Mouse (Mus musculus): Measurements from ENCODE around the gene Cnn3. TPM values are rescaled to one million over a fixed set of nuclear protein-coding genes. Genes with fewer than 3 reads are reported as not detected.

Cnn3 gene
- polyA plus RNA-seq, 1 experiment from 2014 or later = 0.22 TPM

DNA sequence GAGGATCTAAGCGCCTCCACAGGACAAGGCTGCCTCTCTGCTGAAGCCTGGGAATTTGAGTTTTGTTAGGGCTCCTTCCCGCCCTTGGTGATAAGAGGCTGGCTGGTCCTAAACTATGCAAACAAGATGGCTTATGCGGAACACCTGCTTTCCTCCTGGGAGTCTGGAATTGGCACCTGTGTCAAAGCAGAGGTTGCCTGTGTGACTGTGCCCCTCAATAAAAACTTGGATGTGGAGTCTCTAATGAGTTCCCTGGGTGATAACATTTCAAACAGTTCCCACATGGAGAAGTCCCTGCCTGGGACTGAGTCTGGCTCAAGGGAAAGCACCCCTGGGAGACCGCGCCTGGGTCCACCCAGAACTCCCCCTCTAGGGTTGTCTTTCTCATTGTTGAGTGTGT lies 21.2 kb upstream of the Cnn3 start:
- H3K36me3 ChIP-seq (ENCODE audit: inconsistent target) = no peaks in the 10 kb centered on the region
- no peaks in the 10 kb centered on the region for H3K79me2 ChIP-seq (ENCODE audit: inconsistent target)
- H3K27ac ChIP-seq = no peak overlapping the region
- no peak overlapping the region for H3K4me3 ChIP-seq (ENCODE audit: inconsistent target)
- 95% methylated on average over 5 of the region's 5 CpGs for WGBS (ENCODE audit: missing documents)

DNA sequence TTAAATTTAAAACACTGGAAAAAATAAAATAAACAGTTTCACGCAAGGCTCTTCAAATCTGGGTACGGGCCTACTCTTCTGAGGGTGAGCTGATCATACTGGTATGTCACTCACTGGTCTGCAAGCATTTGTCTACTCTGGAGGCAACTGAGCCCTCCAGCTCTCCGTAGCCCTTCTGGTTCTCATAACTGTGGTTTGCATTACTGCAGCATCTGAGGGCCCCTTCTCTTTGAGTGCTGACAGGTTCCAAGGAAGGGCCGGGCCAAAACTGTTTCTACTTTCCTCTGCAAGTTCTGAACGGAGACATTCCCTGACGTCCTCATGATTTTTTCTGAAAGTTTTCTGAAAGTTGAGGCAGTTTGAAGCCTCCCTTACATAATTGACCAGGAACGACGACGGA lies 18.9 kb upstream of the Cnn3 start:
- Histone ChIP-seq H3K4me3 (ENCODE audit: inconsistent target) (no peak overlapping the region), H3K36me3 (ENCODE audit: inconsistent target) (no peaks in the 10 kb centered on the region), H3K27ac (no peak overlapping the region), H3K79me2 (ENCODE audit: inconsistent target) (no peaks in the 10 kb centered on the region)
- 92% methylated on average over 9 of the region's 9 CpGs for WGBS (ENCODE audit: missing documents)

DNA sequence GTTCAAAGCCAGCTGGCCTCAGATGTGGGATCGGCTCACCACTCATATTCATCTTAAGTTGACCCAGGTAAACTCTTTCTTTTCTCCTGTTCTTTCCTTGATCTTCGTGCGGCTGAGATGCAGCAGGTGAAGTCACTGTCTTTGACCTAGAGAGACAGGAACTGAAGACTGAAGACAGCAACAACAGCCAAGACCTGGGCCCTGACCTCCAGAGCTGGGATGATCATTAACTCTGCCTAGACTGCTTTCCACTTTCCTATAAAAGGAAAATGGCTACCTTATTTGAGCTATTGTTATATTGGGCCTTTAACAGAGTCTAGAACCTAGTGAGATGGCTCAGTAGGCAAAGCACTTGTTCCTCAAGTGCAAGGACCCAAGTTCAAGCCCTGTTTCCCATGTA lies 17.9 kb upstream of the Cnn3 start:
- Histone ChIP-seq H3K79me2 (ENCODE audit: inconsistent target) (no peaks in the 10 kb centered on the region), H3K4me3 (ENCODE audit: inconsistent target) (no peak overlapping the region), H3K27ac (no peak overlapping the region), H3K36me3 (ENCODE audit: inconsistent target) (no peaks in the 10 kb centered on the region)
- WGBS (ENCODE audit: missing documents) = 98% methylated on average over 3 of the region's 3 CpGs

DNA sequence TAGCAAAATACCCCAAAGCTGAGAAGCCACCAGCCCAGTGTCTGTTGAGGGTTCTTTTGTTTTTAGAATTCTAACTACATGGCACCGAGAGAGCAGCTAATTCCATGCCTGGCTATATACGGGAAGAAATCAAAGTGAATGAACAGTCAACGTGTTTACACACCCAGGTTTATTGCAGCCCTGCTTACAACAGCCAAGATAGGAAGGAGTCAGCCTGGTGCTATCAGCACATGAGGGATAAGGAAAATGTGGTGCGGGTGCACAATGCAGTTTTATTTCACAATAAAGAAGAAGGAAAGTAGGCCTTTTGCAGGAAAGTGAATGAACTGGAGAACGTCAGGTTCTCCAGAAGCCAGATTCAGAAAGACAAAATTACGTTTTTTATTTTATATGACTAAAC lies 14.8 kb upstream of the Cnn3 start:
- H3K79me2 ChIP-seq (ENCODE audit: inconsistent target) = no peaks in the 10 kb centered on the region
- 97% methylated on average over 6 of the region's 6 CpGs for WGBS (ENCODE audit: missing documents)
- no peaks in the 10 kb centered on the region for H3K36me3 ChIP-seq (ENCODE audit: inconsistent target)
- no peak overlapping the region for H3K4me3 ChIP-seq (ENCODE audit: inconsistent target)
- no peak overlapping the region for H3K27ac ChIP-seq

DNA sequence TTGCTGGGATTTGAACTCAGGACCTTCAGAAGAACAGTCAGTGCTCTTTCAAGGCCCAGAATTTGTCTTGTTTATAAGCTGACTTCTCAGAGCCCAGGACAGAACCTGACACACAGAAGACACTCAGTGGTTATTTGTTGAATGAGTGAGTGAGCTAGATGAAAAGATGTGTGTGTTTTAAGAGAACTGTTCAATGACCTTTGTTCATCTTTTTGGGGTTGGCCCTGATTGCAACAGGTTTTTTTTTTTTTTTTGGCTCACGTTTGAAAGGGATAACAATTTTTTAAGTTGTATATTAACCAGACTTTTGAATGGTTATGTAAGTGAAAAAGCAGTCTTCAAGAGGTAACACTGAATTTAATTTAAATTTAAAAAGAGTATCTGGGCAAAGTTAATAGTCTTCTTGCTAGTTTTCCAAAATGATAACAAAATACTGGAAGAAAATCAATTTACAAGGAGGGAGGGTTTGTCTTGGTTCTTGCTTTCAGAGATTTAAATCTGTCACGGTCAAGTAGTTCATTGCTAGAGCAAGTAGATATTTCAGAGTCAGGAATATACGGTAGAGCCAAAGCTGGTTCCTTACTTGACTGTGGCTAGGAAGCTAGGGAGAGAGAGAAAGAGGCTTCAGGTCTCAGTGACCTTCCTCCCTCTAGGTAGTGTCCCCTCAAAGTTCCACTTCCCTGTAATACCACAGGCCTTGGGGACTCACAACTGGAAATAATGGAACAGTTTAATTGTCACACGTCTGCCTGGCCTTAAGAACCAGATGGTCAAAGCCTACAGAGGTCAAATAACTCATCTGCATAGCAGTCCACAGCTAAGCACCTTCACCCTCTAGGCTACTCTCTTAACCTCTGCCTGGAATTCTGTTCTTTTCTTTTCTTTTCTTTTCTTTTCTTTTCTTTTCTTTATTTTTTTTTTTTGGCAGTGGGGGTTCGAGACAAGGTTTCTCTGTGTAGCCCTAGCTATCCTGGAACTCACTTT lies 9.8 kb upstream of the Cnn3 start:
- Histone ChIP-seq H3K36me3 (ENCODE audit: inconsistent target) (no peaks in the 10 kb centered on the region), H3K27ac (no peak overlapping the region), H3K79me2 (ENCODE audit: inconsistent target) (no peaks in the 10 kb centered on the region), H3K4me3 (ENCODE audit: inconsistent target) (no peak overlapping the region)
- WGBS (ENCODE audit: missing documents) = 77% methylated on average over 5 of the region's 5 CpGs

DNA sequence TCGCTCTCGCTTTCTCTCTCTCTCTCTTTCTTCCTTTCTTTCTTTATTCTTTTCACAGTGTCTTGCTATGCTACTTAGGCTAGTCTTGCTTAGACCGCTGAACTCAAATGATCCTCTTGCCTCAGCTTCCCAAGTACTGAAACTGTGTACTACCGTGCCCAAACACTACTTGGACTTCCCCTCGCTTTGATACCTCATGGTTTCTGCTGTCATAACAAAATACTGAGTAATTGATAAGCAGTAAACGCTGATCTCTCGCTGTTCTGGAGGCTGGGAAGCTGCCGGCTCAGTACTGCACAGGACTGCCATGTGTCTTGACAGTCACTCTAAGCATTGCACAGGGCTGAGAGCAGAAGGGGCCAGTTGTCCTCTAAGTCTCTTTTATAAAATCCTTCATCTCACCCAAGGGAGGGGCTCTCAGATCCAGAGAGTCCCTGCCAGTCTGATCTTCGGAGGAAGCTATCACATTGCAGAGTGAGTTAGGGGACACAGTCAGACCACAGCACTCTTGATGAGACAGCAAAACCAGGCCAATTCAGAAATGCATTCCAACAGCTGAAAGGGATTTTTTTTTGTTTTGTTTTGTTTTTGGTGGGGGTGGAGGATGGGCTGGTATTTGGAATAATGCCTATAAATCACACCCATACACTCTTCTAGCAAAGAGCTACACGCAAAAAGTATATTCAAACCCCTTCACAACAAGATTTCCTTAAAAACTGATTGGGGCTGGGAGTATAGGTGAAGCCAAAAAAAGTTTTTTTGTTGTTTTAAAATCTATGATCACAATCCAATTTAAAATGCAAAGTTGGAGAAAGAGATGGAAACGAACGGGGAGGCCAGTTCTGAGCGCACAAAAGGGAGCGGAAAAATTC lies 8.7 kb upstream of the Cnn3 start:
- WGBS (ENCODE audit: missing documents) = 88% methylated on average over 13 of the region's 14 CpGs
- H3K27ac ChIP-seq = no peak overlapping the region

DNA sequence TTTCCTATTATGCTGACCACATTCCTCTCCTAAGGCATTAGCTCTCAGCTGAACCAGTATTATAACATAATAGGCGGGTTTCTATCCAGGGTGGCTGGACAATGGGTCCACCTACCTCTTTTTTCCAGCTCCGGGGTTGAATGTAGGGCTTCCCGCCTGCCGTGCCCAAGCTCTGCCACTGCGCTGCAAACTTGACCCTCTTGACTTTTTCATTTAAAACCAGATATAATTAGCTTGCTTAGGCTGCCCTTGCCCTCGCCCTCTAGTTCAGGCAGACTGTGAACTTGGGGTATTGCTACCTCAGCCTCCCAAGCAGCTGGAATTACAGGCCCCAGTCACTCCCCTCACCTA lies 8.1 kb upstream of the Cnn3 start:
- Histone ChIP-seq H3K79me2 (ENCODE audit: inconsistent target) (no peaks in the 10 kb centered on the region), H3K36me3 (ENCODE audit: inconsistent target) (no peaks in the 10 kb centered on the region), H3K27ac (no peak overlapping the region), H3K4me3 (ENCODE audit: inconsistent target) (no peak overlapping the region)
- 96% methylated on average over 6 of the region's 6 CpGs for WGBS (ENCODE audit: missing documents)

More for the DNA sequence above, 8.7 kb upstream of the Cnn3 start:
- no peaks in the 10 kb centered on the region for H3K36me3 ChIP-seq (ENCODE audit: inconsistent target)
- H3K4me3 ChIP-seq (ENCODE audit: inconsistent target) = no peak overlapping the region
- no peaks in the 10 kb centered on the region for H3K79me2 ChIP-seq (ENCODE audit: inconsistent target)

DNA sequence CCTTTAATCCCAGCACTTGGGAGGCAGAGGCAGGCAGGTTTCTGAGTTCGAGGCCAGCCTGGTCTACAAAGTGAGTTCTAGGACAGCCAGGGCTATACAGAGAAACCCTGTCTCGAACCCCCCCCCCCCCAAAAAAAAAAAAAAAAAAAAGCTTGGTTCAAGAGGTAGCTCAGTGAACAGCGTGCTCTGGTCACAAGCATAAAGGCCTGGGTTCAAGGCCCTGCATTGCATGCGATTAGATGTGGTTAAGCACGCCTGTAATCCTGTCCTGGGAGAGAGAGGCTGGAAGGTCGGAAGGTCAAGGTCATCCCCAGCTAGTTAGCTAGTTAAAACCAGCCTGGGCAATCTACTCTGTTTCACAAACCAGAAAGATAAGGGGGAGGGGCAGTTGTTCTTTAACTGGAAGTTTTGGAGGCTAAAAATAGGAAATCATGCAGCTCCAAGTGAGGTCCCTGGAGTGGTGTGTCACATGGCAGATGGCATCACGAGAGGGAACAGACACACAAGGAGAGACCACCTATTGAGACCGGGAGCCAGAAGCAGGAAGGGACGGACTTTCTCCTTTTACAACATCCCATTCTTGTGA lies 7.4 kb upstream of the Cnn3 start:
- no peak overlapping the region for H3K4me3 ChIP-seq (ENCODE audit: inconsistent target)
- H3K36me3 ChIP-seq (ENCODE audit: inconsistent target) = no peaks in the 10 kb centered on the region
- H3K27ac ChIP-seq = no peak overlapping the region
- WGBS (ENCODE audit: missing documents) = 91% methylated on average over 7 of the region's 9 CpGs
- no peaks in the 10 kb centered on the region for H3K79me2 ChIP-seq (ENCODE audit: inconsistent target)

DNA sequence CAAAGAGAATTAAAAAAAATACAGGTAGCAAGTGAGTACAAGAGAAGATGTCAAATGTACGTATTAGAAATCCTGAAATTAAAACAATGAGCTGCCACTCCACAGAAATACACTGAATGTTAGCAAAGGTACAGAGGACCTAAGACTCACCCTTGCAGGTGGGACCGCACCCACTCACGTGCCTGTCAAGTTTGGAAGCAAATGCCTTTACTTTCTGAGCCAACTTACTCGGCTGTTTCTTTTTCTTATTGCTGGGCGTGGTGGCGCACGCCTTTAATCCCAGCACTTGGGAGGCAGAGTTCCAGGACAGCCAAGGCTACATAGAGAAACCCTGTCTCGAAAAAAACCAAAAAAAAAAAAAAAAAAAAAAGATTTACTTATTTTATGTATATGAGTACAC lies 3.9 kb upstream of the Cnn3 start:
- Histone ChIP-seq H3K4me3 (ENCODE audit: inconsistent target) (no peak overlapping the region), H3K36me3 (ENCODE audit: inconsistent target) (no peaks in the 10 kb centered on the region), H3K79me2 (ENCODE audit: inconsistent target) (no peaks in the 10 kb centered on the region), H3K27ac (no peak overlapping the region)
- WGBS (ENCODE audit: missing documents) = 93% methylated on average over 7 of the region's 8 CpGs

DNA sequence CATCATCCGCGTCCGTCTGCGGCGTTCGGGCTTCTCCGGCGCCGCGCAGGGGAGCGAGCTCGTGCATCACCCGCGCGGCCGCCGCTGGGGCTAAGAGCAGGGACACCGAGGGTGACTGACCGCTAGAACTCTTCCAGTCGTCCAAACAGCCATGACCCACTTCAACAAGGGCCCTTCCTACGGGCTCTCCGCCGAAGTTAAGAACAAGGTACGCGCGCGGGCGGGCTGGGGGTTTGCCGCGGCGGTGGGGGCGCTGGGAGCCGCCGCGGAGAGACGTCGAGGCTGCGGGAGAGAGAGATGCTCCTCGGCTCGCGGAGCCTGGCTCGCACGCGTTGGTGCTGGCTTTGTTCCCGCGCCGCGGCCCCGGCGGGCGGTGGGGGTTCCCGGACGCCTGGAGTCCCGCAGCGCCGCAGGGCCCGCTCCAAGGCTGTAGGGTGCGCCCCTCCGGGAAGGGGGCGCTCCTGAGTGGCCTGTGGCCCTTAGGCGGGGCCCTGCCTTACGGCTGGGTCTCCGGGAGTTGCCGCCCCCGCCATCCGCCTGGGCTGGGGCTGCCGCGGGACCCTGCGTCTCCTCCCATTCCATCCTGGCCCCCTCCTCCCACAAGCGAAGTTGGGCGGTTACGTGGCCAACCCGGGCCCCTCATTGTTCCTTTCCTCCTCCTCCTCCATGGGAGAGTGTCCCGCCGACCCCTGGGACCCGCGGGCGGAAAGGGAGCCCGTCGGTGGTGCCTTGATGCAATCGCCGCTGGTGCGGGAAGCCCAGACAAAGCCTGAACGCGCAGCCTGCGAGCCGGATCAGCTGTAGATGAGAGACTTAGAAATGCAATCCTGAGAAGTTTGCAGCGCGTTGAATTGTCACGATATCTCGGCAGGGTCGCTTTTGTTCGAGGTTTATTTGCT lies 573 bp downstream of the Cnn3 start:
- no peak overlapping the region for H3K27ac ChIP-seq

DNA sequence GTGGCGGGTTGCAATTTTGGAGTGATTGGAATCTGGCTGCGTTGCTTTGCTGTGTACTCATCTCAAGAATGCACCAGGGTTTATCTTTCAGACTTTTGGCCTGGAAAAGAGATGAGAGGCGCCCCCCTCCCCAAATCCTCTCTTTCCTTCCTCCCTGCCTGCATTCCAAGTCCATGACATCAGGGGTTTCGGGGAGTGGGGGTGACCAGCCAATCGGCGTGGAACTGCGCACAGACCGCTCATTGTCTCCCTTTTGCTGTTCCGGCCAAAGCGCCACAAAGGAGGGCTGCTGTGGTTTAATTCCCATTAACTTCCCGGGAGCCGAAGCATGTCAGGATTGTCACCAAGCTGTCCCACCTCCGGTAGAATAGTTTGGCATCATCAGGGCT lies 1.2 kb downstream of the Cnn3 start:
- Histone ChIP-seq H3K36me3 (ENCODE audit: inconsistent target) (no peaks in the 10 kb centered on the region), H3K79me2 (ENCODE audit: inconsistent target) (no peaks in the 10 kb centered on the region), H3K4me3 (ENCODE audit: inconsistent target) (no peak overlapping the region), H3K27ac (no peak overlapping the region)
- 8% methylated on average over 13 of the region's 13 CpGs for WGBS (ENCODE audit: missing documents)

More for the DNA sequence above, 573 bp downstream of the Cnn3 start:
- H3K4me3 ChIP-seq (ENCODE audit: inconsistent target) = no peak overlapping the region
- WGBS (ENCODE audit: missing documents) = 3% methylated on average over 87 of the region's 93 CpGs
- H3K36me3 ChIP-seq (ENCODE audit: inconsistent target) = no peaks in the 10 kb centered on the region
- no peaks in the 10 kb centered on the region for H3K79me2 ChIP-seq (ENCODE audit: inconsistent target)

DNA sequence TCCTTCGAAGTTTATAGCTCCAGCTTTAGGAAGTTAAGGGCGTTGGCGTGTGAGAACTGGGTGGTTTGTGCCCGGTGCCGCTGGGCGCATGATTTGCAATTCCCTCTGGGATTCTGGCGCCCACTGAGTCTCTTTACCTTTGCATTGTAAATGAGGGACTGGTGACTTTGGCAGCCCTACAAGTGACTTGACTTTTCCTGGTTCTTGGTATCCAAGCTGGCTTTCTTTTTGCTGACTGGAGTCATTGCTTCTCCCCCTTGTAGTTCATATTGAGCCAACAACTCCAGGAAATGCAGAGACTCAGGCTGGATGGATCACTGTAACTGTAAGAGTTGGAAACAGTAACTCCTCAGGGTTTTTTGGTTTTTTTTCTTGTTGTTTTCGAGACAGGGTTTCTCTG lies 1.9 kb downstream of the Cnn3 start:
- H3K79me2 ChIP-seq (ENCODE audit: inconsistent target) = no peaks in the 10 kb centered on the region
- no peak overlapping the region for H3K4me3 ChIP-seq (ENCODE audit: inconsistent target)
- H3K27ac ChIP-seq = no peak overlapping the region
- H3K36me3 ChIP-seq (ENCODE audit: inconsistent target) = no peaks in the 10 kb centered on the region
- WGBS (ENCODE audit: missing documents) = 41% methylated on average over 8 of the region's 8 CpGs

DNA sequence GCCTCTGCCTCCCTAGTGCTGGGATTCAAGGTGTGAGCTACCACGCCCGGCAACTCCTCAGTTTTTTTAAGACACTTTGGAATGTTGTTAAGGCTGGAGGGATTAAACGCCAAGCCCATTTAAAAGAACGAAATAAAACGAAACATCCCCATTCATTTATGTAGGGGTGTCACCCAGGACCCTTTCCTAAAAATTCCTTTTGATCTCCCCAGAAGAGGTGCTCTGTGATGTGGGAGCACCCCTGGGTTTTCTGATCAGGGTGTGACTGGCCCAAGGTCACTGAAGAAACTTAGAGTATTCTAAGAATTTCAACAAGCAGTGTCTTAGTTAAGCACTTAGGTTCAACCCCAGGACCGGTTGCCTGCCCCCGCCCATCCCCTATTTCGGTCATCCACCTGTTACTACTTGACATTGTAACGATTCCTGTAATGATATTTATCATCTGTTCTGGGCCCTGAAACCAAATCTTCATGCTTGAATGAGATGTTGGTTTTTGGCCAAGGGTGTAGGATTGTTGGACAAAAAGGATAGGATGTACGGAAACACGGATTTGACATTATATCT lies 2.5 kb downstream of the Cnn3 start:
- no peak overlapping the region for H3K4me3 ChIP-seq (ENCODE audit: inconsistent target)
- no peaks in the 10 kb centered on the region for H3K36me3 ChIP-seq (ENCODE audit: inconsistent target)
- no peaks in the 10 kb centered on the region for H3K79me2 ChIP-seq (ENCODE audit: inconsistent target)
- 95% methylated on average over 11 of the region's 11 CpGs for WGBS (ENCODE audit: missing documents)
- no peak overlapping the region for H3K27ac ChIP-seq

DNA sequence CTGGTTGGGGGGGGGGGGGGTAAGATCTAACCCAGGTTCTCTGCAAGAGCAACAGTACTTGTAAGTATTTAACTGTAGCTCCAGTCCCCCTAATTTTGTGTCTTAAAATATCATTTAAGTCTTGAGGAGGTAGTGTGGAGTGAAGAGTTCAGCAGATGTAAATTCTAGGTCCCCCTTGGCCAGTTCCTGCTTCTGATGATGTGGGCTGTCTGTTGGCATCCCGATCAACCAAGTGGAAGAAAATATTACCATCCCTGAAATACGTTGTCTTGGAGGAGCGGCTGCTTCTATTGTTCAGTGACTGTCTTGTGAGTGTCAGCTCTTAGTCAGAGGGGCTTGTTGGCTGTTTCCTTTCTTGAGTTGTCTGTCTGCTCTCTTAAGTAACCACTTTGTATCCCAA lies 3.2 kb downstream of the Cnn3 start:
- H3K36me3 ChIP-seq (ENCODE audit: inconsistent target) = no peaks in the 10 kb centered on the region
- H3K79me2 ChIP-seq (ENCODE audit: inconsistent target) = no peaks in the 10 kb centered on the region
- no peak overlapping the region for H3K4me3 ChIP-seq (ENCODE audit: inconsistent target)
- WGBS (ENCODE audit: missing documents) = 92% methylated on average over 3 of the region's 3 CpGs
- no peak overlapping the region for H3K27ac ChIP-seq
